Mouse (Mus musculus) cerebellum, adult 11-12 months (tissue): ENCODE data around the gene Kif13a.

Experiments used
- DNase-seq: peaks from one replicate; pipeline ENCODE4 v3.0.0; 2022

Gene Kif13a

GRCm38 (mm10) chr13:46725227-46725626 is 204.4 kb downstream of the Kif13a start:
- no peak for DNase-seq

- DNase-seq, result no peak
Measured at GRCm38 (mm10) chr13:46724371-46724770, 205.3 kb downstream of the Kif13a start.

GRCm38 (mm10) chr13:46721009-46721408 is 208.7 kb downstream of the Kif13a start:
- DNase-seq, result no peak

- DNase-seq, result no peak
Measured at GRCm38 (mm10) chr13:46718893-46719400, 210.7 kb downstream of the Kif13a start.

- DNase-seq, result no peak
Measured at GRCm38 (mm10) chr13:46715976-46716639, 213.6 kb downstream of the Kif13a start.

- no peak for DNase-seq
Measured at GRCm38 (mm10) chr13:46713486-46713885, 216.2 kb downstream of the Kif13a start.

GRCm38 (mm10) chr13:46703138-46703537 is 226.5 kb downstream of the Kif13a start:
- DNase-seq, result no peak

- no peak for DNase-seq
Measured at GRCm38 (mm10) chr13:46701486-46701885, 228.2 kb downstream of the Kif13a start.

- no peak for DNase-seq
Measured at GRCm38 (mm10) chr13:46699372-46699771, 230.3 kb downstream of the Kif13a start.
